Mouse (Mus musculus) cerebellum, adult 2 months (tissue): ENCODE data around the gene Proca1.

Experiments used
- CTCF ChIP-seq: fragments of 200-500 bp; IDR thresholded peaks from 2 replicates; pipeline ENCODE4 v1.5.1; 2011; ENCODE audit warnings: low read depth, mild to moderate bottlenecking, control low read depth, low read length, moderate library complexity, borderline replicate concordance; ENCODE audit not compliant: insufficient read depth
- POLR2A ChIP-seq: fragments of 200-500 bp; IDR thresholded peaks from 2 replicates; pipeline ENCODE4 v1.6.1; 2011; ENCODE audit warnings: low read length, control low read depth, borderline replicate concordance; ENCODE audit not compliant: insufficient read depth

DNA sequence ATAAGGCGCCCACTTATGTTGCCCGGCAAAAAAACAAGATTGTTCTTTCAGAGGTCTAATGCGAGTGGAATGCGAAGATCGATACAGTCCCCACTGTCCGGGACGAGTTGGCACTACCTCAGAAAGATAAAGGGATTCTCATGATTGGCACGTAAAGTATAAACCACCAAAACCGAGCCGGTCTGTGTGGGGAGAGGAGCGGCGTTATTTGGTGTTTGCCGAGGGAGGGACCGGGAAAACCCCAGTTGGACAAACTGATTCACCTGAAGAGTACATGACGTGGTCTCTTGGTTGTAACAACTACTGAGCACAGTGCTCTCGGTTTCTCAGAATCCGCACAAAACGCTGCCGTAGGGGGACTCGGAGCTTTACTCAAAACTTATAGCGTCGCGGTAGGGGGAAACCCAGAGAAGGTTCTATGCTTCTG lies 16.3 kb upstream of the Proca1 start:
- TF ChIP-seq CTCF (no peak), POLR2A (no peak)
